Mouse (Mus musculus): ENCODE data around the gene Inpp4b.

DNA sequence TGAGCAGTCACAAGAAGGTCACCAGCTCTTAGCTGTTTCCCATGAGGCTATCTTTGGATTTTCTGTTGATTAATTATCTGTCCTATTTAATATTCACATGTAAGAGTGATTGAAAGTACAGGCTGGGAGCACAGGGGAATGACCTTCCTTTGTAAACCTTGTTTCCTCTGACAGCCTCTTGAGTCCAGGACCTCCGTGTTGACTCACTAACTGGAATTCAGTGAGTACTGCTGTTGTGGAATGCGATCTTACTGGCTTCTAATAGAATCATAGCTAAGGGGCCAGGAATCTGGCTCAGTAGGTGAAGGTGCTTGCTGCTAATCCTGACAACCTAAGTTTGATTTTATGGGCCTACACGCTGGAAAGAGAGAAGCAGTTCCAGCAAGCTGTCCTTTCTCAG is 523.3 kb downstream of the Inpp4b start:
- TF ChIP-seq POLR2A (IDR thresholded peaks at IDR 0.05; ENCODE audit: low read depth, low read length) (no peak), CTCF (IDR thresholded peaks at IDR 0.05; ENCODE audit: extremely low read depth, insufficient read length, insufficient replicate concordance, low read depth, low read length) (no peak)

All from small intestine, adult 2 months (tissue).